Mouse (Mus musculus) left cerebral cortex, adult 11 months (tissue): ENCODE data around the gene A030003K21Rik.

Experiments used
- DNase-seq: peaks from one replicate; pipeline ENCODE4 v3.0.0; 2022; ENCODE audit warnings: low spot score

The A030003K21Rik gene

DNA sequence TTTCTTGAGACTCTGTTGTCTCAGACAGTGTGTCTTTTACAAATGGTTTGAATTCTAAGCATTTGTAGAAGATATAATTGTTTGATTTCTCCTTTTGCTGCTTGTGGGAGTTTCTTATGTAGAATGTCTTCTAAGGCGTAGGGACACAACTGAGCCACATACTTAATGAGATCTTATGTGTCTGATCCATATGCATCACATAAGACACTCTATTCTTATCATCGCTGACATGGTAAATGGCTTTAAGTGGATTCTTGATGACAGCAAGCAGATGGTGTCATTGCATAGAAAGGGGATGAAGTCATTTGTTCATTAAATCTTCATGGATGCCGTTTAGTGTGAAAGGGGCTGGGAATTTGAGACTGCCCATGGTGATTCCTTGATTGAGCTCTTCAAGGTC is 37.3 kb downstream of the A030003K21Rik start:
- no peak for DNase-seq

DNA sequence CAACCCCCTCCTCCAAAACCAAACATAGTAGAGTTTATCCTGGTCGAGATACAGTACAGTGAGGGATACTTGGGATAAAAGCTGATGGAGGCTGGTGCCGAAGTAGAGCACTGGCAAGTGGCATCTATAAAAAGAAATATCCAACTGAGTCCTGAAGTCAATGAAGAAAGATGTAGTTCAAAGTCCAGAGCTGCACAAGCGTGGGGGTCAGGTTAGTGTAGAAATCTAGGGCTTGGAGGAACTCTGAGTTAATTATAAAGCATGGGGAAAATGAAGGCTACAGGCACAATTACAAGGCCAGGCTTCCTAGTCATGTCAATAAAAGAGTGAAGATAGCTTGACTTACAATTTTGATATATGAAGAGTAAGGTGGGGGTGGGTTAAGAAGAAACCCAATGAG is 42.0 kb downstream of the A030003K21Rik start:
- no peak for DNase-seq

GRCm38 (mm10) chr1:82900567-82900966 is 42.6 kb downstream of the A030003K21Rik start:
- no peak for DNase-seq

DNA sequence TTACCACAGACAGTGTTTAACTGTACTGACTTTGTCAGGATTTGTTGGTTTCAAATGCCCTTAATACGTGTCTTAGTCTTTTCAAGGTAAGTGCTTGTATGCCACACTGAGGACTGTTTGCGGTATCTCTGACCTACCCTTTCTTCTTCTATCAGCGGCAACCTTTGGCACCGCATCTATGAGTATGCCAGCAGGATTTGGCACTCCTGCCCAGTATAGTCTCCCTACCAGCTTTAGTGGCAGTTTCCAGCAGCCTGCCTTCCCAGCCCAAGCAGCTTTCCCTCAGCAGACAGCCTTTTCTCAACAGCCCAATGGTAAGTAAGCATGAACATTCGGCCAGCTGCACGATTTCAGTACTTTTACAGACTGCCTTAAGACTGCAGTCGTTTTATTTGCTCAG is 49.9 kb downstream of the A030003K21Rik start:
- no peak for DNase-seq
